Mouse (Mus musculus): Measurements from ENCODE around the gene Hbp1.

Hbp1 gene

GRCm38 (mm10) chr12:31905696-31906551 is 44.4 kb downstream of the Hbp1 start:
- no peak for DNase-seq (ENCODE audit: low spot score)

- DNase-seq (ENCODE audit: low spot score), result no peak
These were observed 49.9 kb downstream of the Hbp1 start for GRCm38 (mm10) chr12:31900391-31900914.

- DNase-seq (ENCODE audit: low spot score), result no peak
These were observed 52.9 kb downstream of the Hbp1 start for GRCm38 (mm10) chr12:31897456-31897855.

- DNase-seq (ENCODE audit: low spot score), result no peak
These were observed 53.3 kb downstream of the Hbp1 start for GRCm38 (mm10) chr12:31896986-31897385.

- no peak for DNase-seq (ENCODE audit: low spot score)
These were observed 54.0 kb downstream of the Hbp1 start for GRCm38 (mm10) chr12:31896295-31896694.

- no peak for DNase-seq (ENCODE audit: low spot score)
These were observed 54.4 kb downstream of the Hbp1 start for GRCm38 (mm10) chr12:31895888-31896287.

GRCm38 (mm10) chr12:31895095-31895734 is 55.1 kb downstream of the Hbp1 start:
- DNase-seq (ENCODE audit: low spot score), result no peak

GRCm38 (mm10) chr12:31892771-31893170 is 57.6 kb downstream of the Hbp1 start:
- no peak for DNase-seq (ENCODE audit: low spot score)

GRCm38 (mm10) chr12:31892079-31892478 is 58.3 kb downstream of the Hbp1 start:
- DNase-seq (ENCODE audit: low spot score), result no peak

- no peak for DNase-seq (ENCODE audit: low spot score)
These were observed 59.6 kb downstream of the Hbp1 start for GRCm38 (mm10) chr12:31890685-31891084.

- DNase-seq (ENCODE audit: low spot score), result no peak
These were observed 64.3 kb downstream of the Hbp1 start for GRCm38 (mm10) chr12:31885844-31886606.

GRCm38 (mm10) chr12:31885084-31885483 is 65.3 kb downstream of the Hbp1 start:
- DNase-seq (ENCODE audit: low spot score), result no peak

GRCm38 (mm10) chr12:31884365-31884764 is 66.0 kb downstream of the Hbp1 start:
- DNase-seq (ENCODE audit: low spot score), result no peak

- no peak for DNase-seq (ENCODE audit: low spot score)
These were observed 67.6 kb downstream of the Hbp1 start for GRCm38 (mm10) chr12:31882736-31883135.

GRCm38 (mm10) chr12:31876775-31877174 is 73.6 kb downstream of the Hbp1 start:
- no peak for DNase-seq (ENCODE audit: low spot score)

Measured in layer of hippocampus, adult 9-10 months (tissue).